Mouse (Mus musculus) E14TG2a.4 (cell line): ENCODE measurements around the gene Ginm1.

Experiments
- CTCF ChIP-seq: conservative IDR thresholded peaks from 2 replicates; pipeline ENCODE4 v1.5.1; 2014; ENCODE audit warnings: low read length
- NANOG ChIP-seq: IDR thresholded peaks from 2 replicates; pipeline ENCODE4 v1.6.1; 2014; ENCODE audit warnings: borderline replicate concordance, low read length, mixed read lengths
- POU5F1 ChIP-seq: IDR thresholded peaks from 2 replicates; pipeline ENCODE4 v1.6.1; 2014; ENCODE audit warnings: low read length, borderline replicate concordance

DNA sequence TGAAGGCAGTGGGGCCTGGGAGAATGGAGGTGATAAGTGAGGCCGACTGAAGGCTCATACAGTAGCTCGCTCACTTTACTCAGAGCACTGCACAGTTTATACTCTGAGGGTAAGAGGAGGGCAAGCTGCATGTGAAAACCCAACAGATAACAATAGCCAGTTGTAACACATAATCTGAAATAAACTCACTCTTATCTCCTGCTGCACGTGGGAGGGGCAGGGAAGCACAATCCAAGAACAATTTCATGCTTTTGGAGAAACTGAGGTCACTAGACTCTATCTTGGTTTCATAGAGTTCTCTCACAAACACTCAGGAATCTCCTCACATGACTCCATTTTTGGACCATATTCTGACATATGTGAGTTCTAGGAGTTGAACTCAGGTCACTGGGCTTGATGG, 8.6 kb upstream of the Ginm1 start:
- TF ChIP-seq CTCF (no peak), POU5F1 (no peak), NANOG (no peak)
